15 mouse cellular contexts compared by ENCODE assay signal in genomic region chr5:102084737-102085705, GRCm38 (mm10). TPM values are rescaled to one million over a fixed set of nuclear protein-coding genes. Genes with fewer than 3 reads are reported as not detected.
DNase-seq lines count a peak whose midpoint lies in the region; ATAC-seq lines count a peak whose summit lies in the region.
"Had no signal": no experiment of that assay in that cellular context is flagged by ENCODE, and none has a peak within 500 bp of the region (broad histone marks: within the 10 kb centered on the region; RNA-seq: fewer than 3 reads in every experiment).

No protein-coding gene starts in this region.

- H3K27me3 ChIP-seq in kidney, embryonic 16.5 days (ENCODE audit: insufficient read depth, low read length) = no peaks in the 10 kb centered on the region
- H3K27me3 ChIP-seq in neural tube, embryonic 15.5 days (replicated peaks) = no peaks in the 10 kb centered on the region
- no peaks in the 10 kb centered on the region for H3K27me3 ChIP-seq in forebrain, embryonic 16.5 days (replicated peaks; ENCODE audit: control insufficient read depth, insufficient read depth, low read length)
- H3K27me3 ChIP-seq: midbrain, embryonic 13.5 days; neural tube, embryonic 12.5 days had no signal

- H3K4me3 ChIP-seq in kidney, embryonic 16.5 days (ENCODE audit: low read length) = no peak overlapping the region
- H3K4me3 ChIP-seq in neural tube, embryonic 15.5 days (replicated peaks) = no peak overlapping the region
- H3K4me3 ChIP-seq in forebrain, embryonic 16.5 days (replicated peaks; ENCODE audit: low read length) = no peak overlapping the region
- H3K4me3 ChIP-seq: hindbrain, embryonic 10.5 days; midbrain, embryonic 13.5 days; neural tube, embryonic 12.5 days had no signal

- 11% methylated on average over 18 of the region's 18 CpGs for WGBS in kidney, embryonic 16.5 days
- WGBS in neural tube, embryonic 15.5 days = 51% methylated on average over 18 of the region's 18 CpGs
- 67% methylated on average over 18 of the region's 18 CpGs for WGBS in forebrain, embryonic 16.5 days

- H3K36me3 ChIP-seq in kidney, embryonic 16.5 days (ENCODE audit: insufficient read depth, low read length) = no peaks in the 10 kb centered on the region
- no peaks in the 10 kb centered on the region for H3K36me3 ChIP-seq in neural tube, embryonic 15.5 days
- H3K36me3 ChIP-seq in forebrain, embryonic 16.5 days (ENCODE audit: control insufficient read depth, insufficient read depth) = no peaks in the 10 kb centered on the region
- H3K36me3 ChIP-seq: hindbrain, embryonic 10.5 days; midbrain, embryonic 13.5 days; neural tube, embryonic 12.5 days had no signal

- DNase-seq in frontal cortex, postnatal 36 days (ENCODE audit: low spot score in 2 of 2) = peak; percentile 24 to 59
- no peak for DNase-seq in frontal cortex, postnatal 10 days (ENCODE audit: low spot score in 2 of 2)
- no peak for DNase-seq in kidney, adult 9 months
- DNase-seq in neural tube, embryonic 10.5 days (ENCODE audit: extremely low spot score, low spot score) = no peak
- DNase-seq in telencephalon, adult 2 months (ENCODE audit: low read depth, low spot score) = peak; percentile 43
- DNase-seq: cerebellum, adult 18-20 months; gastrocnemius, postnatal 10 days; kidney, adult 18-20 months had no signal

- H3K9ac ChIP-seq in kidney, embryonic 16.5 days (replicated peaks; ENCODE audit: low read length) = 0 out of 2 replicates have a peak overlapping the region, but pooled peaks have one; percentile 19
- no peak overlapping the region for H3K9ac ChIP-seq in neural tube, embryonic 15.5 days (replicated peaks)
- H3K9ac ChIP-seq in forebrain, embryonic 16.5 days (replicated peaks; ENCODE audit: low read depth, low read length) = no peak overlapping the region
- H3K9ac ChIP-seq: liver, embryonic 14.5 days; midbrain, embryonic 13.5 days; neural tube, embryonic 12.5 days had no signal

- peaks cover 9% of the 10 kb centered on the region; the same call in 1 of the 2 replicates for H3K4me1 ChIP-seq in kidney, embryonic 16.5 days (ENCODE audit: insufficient read depth, low read length)
- peaks cover 5% of the 10 kb centered on the region; the same call in 1 of the 2 replicates for H3K4me1 ChIP-seq in neural tube, embryonic 15.5 days
- H3K4me1 ChIP-seq in forebrain, embryonic 16.5 days (replicated peaks; ENCODE audit: control insufficient read depth, insufficient read depth, low read length) = no peaks in the 10 kb centered on the region
- H3K4me1 ChIP-seq: hindbrain, embryonic 10.5 days; midbrain, embryonic 13.5 days; neural tube, embryonic 12.5 days had no signal

- peak; percentile 46; the same call in 1 of the 2 replicates for ATAC-seq in kidney, embryonic 16.5 days (ENCODE audit: low FRiP score, low TSS enrichment)
- ATAC-seq in neural tube, embryonic 15.5 days (ENCODE audit: low FRiP score) = no peak
- no peak for ATAC-seq in forebrain, embryonic 16.5 days
- ATAC-seq: midbrain, embryonic 13.5 days had no signal

- peak overlapping the region; percentile 38 for H3K4me2 ChIP-seq in kidney, embryonic 16.5 days (replicated peaks; ENCODE audit: low read depth, low read length)
- 0 out of 2 replicates have a peak overlapping the region, but pooled peaks have one; percentile 17 for H3K4me2 ChIP-seq in neural tube, embryonic 15.5 days
- H3K4me2 ChIP-seq in forebrain, embryonic 16.5 days (ENCODE audit: low read length) = no peak overlapping the region
- H3K4me2 ChIP-seq: midbrain, embryonic 13.5 days; neural tube, embryonic 12.5 days had no signal

- no peaks in the 10 kb centered on the region for H3K9me3 ChIP-seq in kidney, embryonic 16.5 days (ENCODE audit: low read length)
- no peaks in the 10 kb centered on the region for H3K9me3 ChIP-seq in neural tube, embryonic 15.5 days (replicated peaks)
- H3K9me3 ChIP-seq in forebrain, embryonic 16.5 days (ENCODE audit: control insufficient read depth, low read length) = no peaks in the 10 kb centered on the region
- H3K9me3 ChIP-seq: hindbrain, embryonic 10.5 days; midbrain, embryonic 13.5 days had no signal

- no peak overlapping the region for H3K27ac ChIP-seq in kidney, embryonic 16.5 days (ENCODE audit: low read length)
- no peak overlapping the region for H3K27ac ChIP-seq in neural tube, embryonic 15.5 days (replicated peaks)
- H3K27ac ChIP-seq in forebrain, embryonic 16.5 days (ENCODE audit: low read length) = no peak overlapping the region
- H3K27ac ChIP-seq: hindbrain, embryonic 10.5 days; liver, embryonic 14.5 days; midbrain, embryonic 13.5 days; neural tube, embryonic 12.5 days had no signal

RNA-seq across cellular contexts. Expression of gene Wdfy3, which starts 15.3 kb away (rescaled TPM):
- polyA plus RNA-seq in kidney, embryonic 16.5 days (2015; fragmentation: Nextera tagmentation; extraction: Ambion mirVana) = 20.1 and 22.4 TPM in 2 replicates
- polyA plus RNA-seq in neural tube, embryonic 15.5 days (2015; fragmentation: Nextera tagmentation; extraction: Ambion mirVana) = 20.5 and 22.9 TPM in 2 replicates
- 28.0 TPM in 2 replicates for polyA plus RNA-seq in forebrain, embryonic 16.5 days (2015; fragmentation: Nextera tagmentation; extraction: Ambion mirVana)

Comparison
In these comparisons a context has a peak if more than half of its experiments do, and no peak if none do; other contexts are left out.
1. DNase-seq: peak in frontal cortex, postnatal 36 days (2 of 2) and telencephalon, adult 2 months (single experiment); none in frontal cortex, postnatal 10 days (0 of 2), kidney, adult 9 months (single experiment) and neural tube, embryonic 10.5 days (single experiment).